Mouse (Mus musculus) midbrain, embryonic 16.5 days (tissue): Measurements from ENCODE around the gene Tha1. TPM values are rescaled to one million over a fixed set of nuclear protein-coding genes. Genes with fewer than 3 reads are reported as not detected.
A peak's percentile ranks its signal among the peaks of the same experiment; 100 is the strongest.

Source experiments
- ATAC-seq: fragments of 200-750 bp; cut with Nextera tagmentation; 2 replicates; pipeline ENCODE4 v1.8.0; 2017; ENCODE audit warnings: moderate TSS enrichment
- H3K27ac ChIP-seq: fragments of 300-500 bp; sonication (generic); 2 replicates; pipeline ENCODE4 v1.5.1; 2014; ENCODE audit warnings: mild to moderate bottlenecking, low read length, mixed read lengths
- H3K27me3 ChIP-seq: fragments of 300-500 bp; sonication (generic); 2 replicates; pipeline ENCODE4 v1.6.1; 2014; ENCODE audit warnings: low read depth, low read length, mixed read lengths; ENCODE audit not compliant: control insufficient read depth, insufficient read depth
- H3K36me3 ChIP-seq: fragments of 300-500 bp; sonication (generic); 2 replicates; pipeline ENCODE4 v1.6.1; 2014; ENCODE audit warnings: mild to moderate bottlenecking, low read length, moderate library complexity, mixed read lengths; ENCODE audit not compliant: control insufficient read depth, insufficient read depth
- H3K4me1 ChIP-seq: fragments of 300-500 bp; sonication (generic); 2 replicates; pipeline ENCODE4 v1.6.1; 2014; ENCODE audit warnings: mild to moderate bottlenecking, low read length, mixed read lengths; ENCODE audit not compliant: control insufficient read depth, insufficient read depth
- H3K4me2 ChIP-seq: fragments of 300-500 bp; sonication (generic); 2 replicates; pipeline ENCODE4 v1.6.1; 2014; ENCODE audit warnings: mild to moderate bottlenecking, low read length, mixed read lengths
- H3K4me3 ChIP-seq: fragments of 300-500 bp; sonication (generic); 2 replicates; pipeline ENCODE4 v1.5.1; 2014; ENCODE audit warnings: low read depth, mild to moderate bottlenecking, low read length, moderate library complexity, mixed read lengths
- H3K9ac ChIP-seq: fragments of 300-500 bp; sonication (generic); 2 replicates; pipeline ENCODE4 v1.6.1; 2014; ENCODE audit warnings: low read depth, low read length, mixed read lengths
- H3K9me3 ChIP-seq: fragments of 300-500 bp; sonication (generic); replicated peaks from 2 replicates; pipeline ENCODE4 v1.6.1; 2014; ENCODE audit warnings: mild to moderate bottlenecking, low read length, mixed read lengths; ENCODE audit not compliant: control insufficient read depth, poor library complexity, severe bottlenecking
- WGBS: fragments of 180-500 bp; shearing (Covaris S2); extraction: QIAGEN DNeasy Blood & Tissue Kit; methylation state at CpG from one replicate; pipeline ENCODE4 v1.1.7; 2014; 5-methylcytosine and 5-hydroxymethylcytosine counted together
- polyA plus RNA-seq: library from polyadenylated mRNA; unstranded; fragments of >200 nt; fragmentation: Nextera tagmentation; extraction: Ambion mirVana; gene quantifications from 2 replicates; pipeline ENCODE4 v1.2.1, GENCODE M21; 2015

Tha1 gene
- polyA plus RNA-seq, 1 experiment from 2014 or later: 5.0 TPM

DNA sequence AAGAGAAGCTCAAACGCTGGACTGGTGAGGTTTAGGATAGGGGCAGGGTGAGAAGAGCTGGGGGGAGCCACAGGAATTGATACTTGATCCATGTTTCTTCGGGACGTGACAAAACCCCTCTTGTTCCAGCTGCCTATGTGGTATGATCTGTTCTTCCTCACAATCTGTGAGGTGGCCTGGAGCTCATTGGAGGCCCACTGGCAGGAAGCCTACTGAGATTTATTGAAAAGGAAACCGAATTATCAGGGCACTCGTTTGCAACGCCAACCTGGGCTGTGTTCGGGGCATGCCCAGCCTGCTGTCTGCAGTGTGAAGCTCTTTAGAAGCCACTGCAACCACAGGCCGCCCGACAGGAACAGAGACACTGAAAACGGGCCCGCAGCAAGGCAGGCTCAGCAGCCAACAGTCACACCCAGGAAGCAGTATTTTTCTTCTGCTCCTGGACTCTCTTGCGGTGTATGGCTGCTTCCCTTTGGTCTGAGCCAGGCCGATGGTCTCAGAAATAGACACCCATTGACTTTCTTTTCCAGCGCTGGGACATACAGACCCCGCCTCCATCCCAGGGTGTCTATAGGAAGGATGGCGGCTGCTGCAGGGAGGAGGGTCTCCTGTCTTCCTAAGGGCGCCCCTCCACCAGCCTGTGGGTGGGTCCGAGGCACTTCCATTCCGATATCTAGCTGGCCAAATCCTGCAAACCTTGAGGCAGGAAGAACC lies 24.9 kb downstream of the Tha1 start:
- H3K27ac ChIP-seq: peak overlapping the region; percentile 98
- peak overlapping the region; percentile 69 for H3K4me3 ChIP-seq
- 13% methylated on average over 19 of the region's 19 CpGs for WGBS
- peak overlapping the region; percentile 95 for H3K9ac ChIP-seq
- H3K9me3 ChIP-seq: no peaks in the 10 kb centered on the region
- peaks cover 14% of the 10 kb centered on the region for H3K4me1 ChIP-seq
- peak; percentile 88 for ATAC-seq
- peak overlapping the region; percentile 84 for H3K4me2 ChIP-seq
- H3K36me3 ChIP-seq: no peaks in the 10 kb centered on the region
- no peaks in the 10 kb centered on the region for H3K27me3 ChIP-seq

DNA sequence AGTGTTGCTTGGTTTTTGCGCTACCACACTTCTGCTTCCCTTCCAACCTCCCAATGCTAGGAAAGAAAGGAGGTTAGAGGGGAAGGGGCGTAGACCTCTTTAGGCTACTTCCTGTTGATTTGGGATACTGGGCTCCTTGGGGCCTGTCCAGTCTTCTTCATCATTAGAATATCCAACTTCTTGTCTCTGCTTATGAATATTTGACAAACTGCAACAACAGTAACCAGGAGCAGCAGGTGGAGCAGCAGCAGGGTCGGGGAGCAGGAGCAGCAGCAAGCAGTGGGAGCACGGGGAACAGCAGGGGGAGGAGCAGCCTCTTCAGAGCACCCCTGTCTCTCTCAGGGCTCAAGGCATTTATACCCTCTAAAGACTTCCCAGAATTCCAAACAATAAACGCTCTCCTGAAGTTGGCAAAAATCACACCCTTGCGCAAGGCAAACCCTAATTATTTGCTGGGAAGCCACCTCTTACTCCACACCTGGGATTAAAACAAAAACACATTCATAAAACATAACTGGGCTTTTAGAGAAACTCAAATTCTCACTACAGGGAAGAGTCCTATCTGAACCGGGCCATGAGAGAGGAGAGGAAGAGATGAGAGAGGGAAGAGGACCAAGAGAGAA lies 25.6 kb downstream of the Tha1 start:
- no peaks in the 10 kb centered on the region for H3K36me3 ChIP-seq
- peaks cover 14% of the 10 kb centered on the region for H3K4me1 ChIP-seq
- no peak overlapping the region; the same call in 1 of the 2 replicates for H3K4me3 ChIP-seq
- H3K27me3 ChIP-seq: no peaks in the 10 kb centered on the region
- no peaks in the 10 kb centered on the region for H3K9me3 ChIP-seq
- ATAC-seq: no peak
- peak overlapping the region; percentile 98 for H3K27ac ChIP-seq
- peak overlapping the region; percentile 84 for H3K4me2 ChIP-seq
- 85% methylated on average over 7 of the region's 7 CpGs for WGBS
- peak overlapping the region; percentile 95 for H3K9ac ChIP-seq

DNA sequence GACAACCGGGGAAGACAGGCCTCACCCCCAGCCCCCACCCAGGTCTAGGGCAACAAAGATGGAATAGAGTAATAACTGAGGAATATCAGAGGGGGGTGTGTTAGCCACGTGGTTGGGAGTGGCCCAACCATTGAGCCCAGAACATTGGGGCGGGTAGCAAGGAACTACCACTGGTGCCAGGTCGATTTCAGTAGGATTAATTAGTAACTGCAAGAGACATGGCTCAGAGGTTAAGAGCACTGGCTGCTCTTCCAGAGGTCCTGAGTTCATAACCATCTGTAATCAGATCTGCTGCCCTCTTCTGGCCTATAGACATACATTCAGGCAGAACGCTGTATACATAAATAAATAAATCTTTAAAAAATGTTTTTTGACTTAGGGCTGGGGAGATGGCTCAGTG lies 26.6 kb downstream of the Tha1 start:
- WGBS: 59% methylated on average over 5 of the region's 5 CpGs
- no peak for ATAC-seq
- H3K4me3 ChIP-seq: no peak overlapping the region
- no peak overlapping the region for H3K27ac ChIP-seq
- H3K9me3 ChIP-seq: no peaks in the 10 kb centered on the region
- H3K4me2 ChIP-seq: no peak overlapping the region
- no peaks in the 10 kb centered on the region for H3K27me3 ChIP-seq
- no peaks in the 10 kb centered on the region for H3K36me3 ChIP-seq
- H3K9ac ChIP-seq: no peak overlapping the region
- peaks cover 14% of the 10 kb centered on the region for H3K4me1 ChIP-seq

DNA sequence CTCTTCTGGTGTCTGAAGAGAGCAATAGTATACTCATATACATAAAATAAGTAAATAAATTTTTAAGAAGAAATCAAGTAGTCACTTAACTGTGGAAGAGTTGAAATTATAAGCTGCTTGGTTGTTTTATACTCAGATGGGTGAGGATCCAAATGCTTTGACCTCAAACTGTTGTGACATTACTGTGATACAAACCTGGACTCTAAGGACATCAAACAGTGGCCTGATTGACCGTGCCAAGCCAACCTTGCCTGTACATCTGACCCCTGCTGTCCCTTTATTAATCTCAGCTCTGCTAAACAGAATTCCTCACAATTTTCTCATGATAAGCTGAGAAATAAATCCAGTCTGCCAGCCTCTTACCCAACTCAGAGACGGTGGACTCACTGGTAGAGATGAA lies 27.6 kb downstream of the Tha1 start:
- H3K4me1 ChIP-seq: peaks cover 14% of the 10 kb centered on the region
- no peaks in the 10 kb centered on the region for H3K9me3 ChIP-seq
- ATAC-seq: no peak
- no peak overlapping the region for H3K4me2 ChIP-seq
- no peaks in the 10 kb centered on the region for H3K27me3 ChIP-seq
- no peak overlapping the region for H3K27ac ChIP-seq
- no peak overlapping the region for H3K9ac ChIP-seq
- no peaks in the 10 kb centered on the region for H3K36me3 ChIP-seq
- no peak overlapping the region for H3K4me3 ChIP-seq
- WGBS: 85% methylated on average over 2 of the region's 2 CpGs

DNA sequence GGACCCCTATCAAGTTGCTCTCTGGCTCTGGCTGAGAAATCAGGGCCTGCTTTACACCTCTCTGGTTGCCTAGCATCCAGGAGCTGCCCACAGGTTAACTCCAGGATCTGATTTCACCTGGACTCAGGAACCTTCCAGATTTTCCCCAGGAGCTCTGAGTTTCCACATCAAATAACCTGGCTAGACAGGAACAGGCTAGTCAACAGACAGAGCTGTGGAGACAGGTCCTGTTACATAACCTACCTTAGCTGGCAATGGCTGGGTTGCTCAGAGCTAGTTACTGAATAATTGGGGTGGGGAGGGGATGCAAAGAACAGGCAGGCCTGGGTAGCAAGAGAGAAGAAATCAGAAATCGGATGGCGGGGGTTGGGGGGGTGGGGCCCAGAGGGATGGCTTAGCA lies 28.3 kb downstream of the Tha1 start:
- H3K27ac ChIP-seq: no peak overlapping the region

DNA sequence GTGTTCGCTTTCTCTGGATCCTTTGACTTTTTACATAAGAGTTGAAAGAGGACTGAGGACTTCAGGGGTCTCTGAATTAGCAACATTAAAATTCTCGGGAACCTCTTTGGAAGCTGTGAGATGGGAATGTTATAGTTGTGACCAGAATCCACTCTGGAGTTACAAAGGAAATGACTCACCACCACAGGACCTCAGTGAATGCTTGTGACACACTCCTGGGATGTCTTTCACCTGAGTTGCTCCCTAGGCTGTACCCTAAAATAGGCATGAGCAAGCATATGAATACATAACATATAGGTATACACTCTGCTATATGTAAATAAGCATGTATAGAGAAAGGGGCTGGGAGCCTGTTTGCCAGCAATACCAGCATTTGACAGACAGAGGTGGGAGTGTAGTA lies 29.8 kb downstream of the Tha1 start:
- Histone ChIP-seq H3K27ac (no peak overlapping the region), H3K4me3 (no peak overlapping the region), H3K4me2 (no peak overlapping the region), H3K4me1 (peaks cover 9% of the 10 kb centered on the region), H3K36me3 (no peaks in the 10 kb centered on the region), H3K27me3 (no peaks in the 10 kb centered on the region), H3K9me3 (no peaks in the 10 kb centered on the region), H3K9ac (no peak overlapping the region)
- no peak for ATAC-seq
- WGBS: 93% methylated on average over 2 of the region's 2 CpGs

More for the DNA sequence above, 28.3 kb downstream of the Tha1 start:
- Histone ChIP-seq H3K36me3 (no peaks in the 10 kb centered on the region), H3K4me2 (no peak overlapping the region), H3K4me1 (peaks cover 14% of the 10 kb centered on the region), H3K4me3 (no peak overlapping the region), H3K27me3 (no peaks in the 10 kb centered on the region), H3K9me3 (no peaks in the 10 kb centered on the region), H3K9ac (no peak overlapping the region)
- 75% methylated on average over 2 of the region's 2 CpGs for WGBS
- ATAC-seq: no peak

DNA sequence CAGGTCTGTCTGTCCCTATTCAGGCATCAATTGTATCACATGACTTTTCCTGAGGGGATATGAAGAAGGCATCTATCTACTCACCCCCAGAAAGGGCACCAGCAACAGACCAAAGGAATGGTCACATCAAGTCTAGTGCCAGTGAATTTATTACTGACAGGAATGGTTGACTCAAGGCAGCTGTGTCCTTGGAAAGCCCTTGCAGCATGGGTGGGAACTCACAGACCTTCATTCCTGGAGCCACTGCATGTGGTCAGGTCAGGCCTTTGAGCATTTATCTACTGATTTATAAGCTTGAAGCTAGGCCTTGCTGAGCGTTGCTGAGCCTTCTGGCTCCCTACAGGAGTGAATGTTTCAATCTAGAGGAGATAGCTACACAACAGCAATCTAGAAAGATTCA lies 32.4 kb downstream of the Tha1 start:
- Histone ChIP-seq H3K4me3 (no peak overlapping the region), H3K4me2 (no peak overlapping the region), H3K9me3 (no peaks in the 10 kb centered on the region), H3K9ac (no peak overlapping the region), H3K27me3 (no peaks in the 10 kb centered on the region), H3K27ac (no peak overlapping the region), H3K36me3 (no peaks in the 10 kb centered on the region), H3K4me1 (no peaks in the 10 kb centered on the region; the same call in 1 of the 2 replicates)
- 61% methylated on average over 1 of the region's 1 CpGs for WGBS
- ATAC-seq: no peak

DNA sequence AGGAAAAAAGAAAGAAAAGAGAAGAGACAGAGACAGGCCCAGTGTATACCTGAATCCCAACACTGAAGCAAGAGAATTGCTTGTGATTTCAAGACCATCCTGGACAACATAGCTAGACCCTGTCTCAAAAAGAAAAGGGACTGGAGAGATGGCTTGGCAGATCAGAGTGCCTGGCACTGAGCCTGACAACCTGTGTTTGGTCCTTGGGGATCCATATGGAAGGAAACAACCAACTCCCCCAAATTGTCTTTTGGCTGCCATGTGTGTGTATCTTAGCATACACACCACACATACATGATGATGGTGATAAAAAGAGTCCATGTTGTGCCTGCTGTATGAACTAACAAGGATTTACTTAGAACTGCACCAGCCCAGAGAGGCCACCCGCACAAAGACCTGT lies 34.3 kb downstream of the Tha1 start:
- Histone ChIP-seq H3K9me3 (no peaks in the 10 kb centered on the region), H3K27me3 (no peaks in the 10 kb centered on the region), H3K4me1 (no peaks in the 10 kb centered on the region; the same call in 1 of the 2 replicates), H3K27ac (no peak overlapping the region), H3K4me3 (no peak overlapping the region), H3K9ac (no peak overlapping the region), H3K4me2 (no peak overlapping the region), H3K36me3 (no peaks in the 10 kb centered on the region)
- 94% methylated on average over 1 of the region's 1 CpGs for WGBS
- no peak for ATAC-seq

DNA sequence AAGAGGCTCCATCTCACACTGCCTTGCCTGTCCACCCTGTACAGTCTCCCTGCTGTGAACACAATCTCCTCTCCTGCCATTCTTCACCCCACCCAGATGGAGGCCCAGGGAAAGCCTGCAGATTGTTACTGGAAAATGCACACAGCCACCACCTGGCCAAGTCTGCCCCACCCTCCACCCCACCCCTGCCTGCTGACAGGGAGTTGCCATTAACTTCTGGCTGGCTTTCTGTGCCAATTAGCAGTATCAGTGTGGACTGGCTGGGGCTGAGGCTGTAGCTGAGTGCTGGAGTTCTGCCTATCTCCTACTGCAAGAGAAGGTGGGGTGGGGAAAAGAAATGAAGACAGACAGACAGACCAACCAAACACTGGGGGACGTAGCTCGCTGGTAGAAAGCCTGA lies 34.7 kb downstream of the Tha1 start:
- H3K27me3 ChIP-seq: no peaks in the 10 kb centered on the region
- H3K4me2 ChIP-seq: no peak overlapping the region
- no peak overlapping the region for H3K27ac ChIP-seq
- H3K4me1 ChIP-seq: no peaks in the 10 kb centered on the region; the same call in 1 of the 2 replicates
- H3K4me3 ChIP-seq: no peak overlapping the region
- H3K36me3 ChIP-seq: no peaks in the 10 kb centered on the region
- no peak for ATAC-seq
- H3K9ac ChIP-seq: no peak overlapping the region
- no peaks in the 10 kb centered on the region for H3K9me3 ChIP-seq
- WGBS: 82% methylated on average over 2 of the region's 2 CpGs
